Mouse (Mus musculus) brain, adult 10 weeks (tissue): Measurements from ENCODE around the gene Gm2696. TPM values are rescaled to one million over a fixed set of nuclear protein-coding genes. Genes with fewer than 3 reads are reported as not detected.

ENCODE experiments used
- polyA plus RNA-seq: library from polyadenylated mRNA; stranded (reverse); fragments of 350-450 nt; fragmentation: Illumina TruSeq; extraction: RNeasy Lipid Tissue Mini Kit (QIAGEN cat#74804); gene quantifications from one replicate; pipeline ENCODE4 v1.2.3, GENCODE M21; 2015; ENCODE audit warnings: low read depth, low replicate concordance

Gene Gm2696
- not detected for polyA plus RNA-seq

DNA sequence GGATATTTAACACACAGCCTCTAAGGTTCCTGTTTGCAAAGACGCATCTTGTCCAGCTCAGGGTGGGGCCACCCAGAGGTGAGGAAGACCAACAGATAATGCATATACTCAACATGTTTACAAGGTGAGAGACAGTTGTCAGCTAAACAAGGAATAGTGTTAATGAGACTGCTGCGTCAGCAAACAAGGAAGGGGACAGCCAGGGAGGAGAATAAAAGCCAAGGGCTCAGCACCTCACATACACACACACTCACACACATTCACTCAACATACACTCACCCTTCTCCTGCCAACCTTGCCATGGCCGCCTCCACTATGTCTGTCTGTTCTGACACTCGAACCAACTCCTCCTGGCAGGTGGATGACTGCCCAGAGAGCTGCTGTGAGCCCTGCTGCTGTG is at the start of gene Gm2696:
TSS of gene Gm2696 (plus strand) at position 301 of the 400 bp plus-strand sequence.

DNA sequence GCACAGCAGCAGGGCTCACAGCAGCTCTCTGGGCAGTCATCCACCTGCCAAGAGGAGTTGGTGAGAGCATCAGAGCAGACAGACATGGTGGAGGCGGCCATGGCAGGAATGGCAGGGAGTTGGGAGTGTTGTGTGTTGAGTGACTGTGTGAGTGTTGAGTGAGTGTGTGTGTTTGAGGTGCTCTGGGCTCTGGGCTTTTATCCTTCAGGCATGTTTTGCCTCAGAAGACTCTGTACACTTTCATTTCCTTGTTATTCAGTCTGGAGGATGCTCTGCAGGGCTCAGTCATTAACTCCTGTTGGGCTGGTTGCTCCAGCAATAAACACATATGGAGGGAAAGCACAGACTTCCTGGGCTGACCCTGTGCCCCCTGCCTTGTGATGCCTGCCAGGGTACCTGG is 43.3 kb upstream of the Gm2696 start, which contains the start of gene Gm3238:
TSS of gene Gm3238 (minus strand) at position 101 of the 400 bp plus-strand sequence.

DNA sequence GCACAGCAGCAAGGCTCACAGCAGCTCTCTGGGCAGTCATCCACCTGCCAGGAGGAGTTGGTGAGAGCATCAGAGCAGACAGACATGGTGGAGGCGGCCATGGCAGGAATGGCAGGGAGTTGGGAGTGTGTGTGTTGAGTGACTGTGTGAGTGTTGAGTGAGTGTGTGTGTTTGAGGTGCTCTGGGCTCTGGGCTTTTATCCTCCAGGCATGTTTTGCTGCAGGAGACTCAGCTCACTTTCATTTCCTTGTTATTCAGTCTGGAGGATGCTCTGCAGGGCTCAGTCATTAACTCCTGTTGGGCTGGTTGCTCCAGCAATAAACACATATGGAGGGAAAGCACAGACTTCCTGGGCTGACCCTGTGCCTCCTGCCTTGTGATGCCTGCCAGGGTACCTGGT is 37.6 kb upstream of the Gm2696 start, which contains the start of gene Gm7138:
TSS of gene Gm7138 (minus strand) at position 101 of the 400 bp plus-strand sequence.

DNA sequence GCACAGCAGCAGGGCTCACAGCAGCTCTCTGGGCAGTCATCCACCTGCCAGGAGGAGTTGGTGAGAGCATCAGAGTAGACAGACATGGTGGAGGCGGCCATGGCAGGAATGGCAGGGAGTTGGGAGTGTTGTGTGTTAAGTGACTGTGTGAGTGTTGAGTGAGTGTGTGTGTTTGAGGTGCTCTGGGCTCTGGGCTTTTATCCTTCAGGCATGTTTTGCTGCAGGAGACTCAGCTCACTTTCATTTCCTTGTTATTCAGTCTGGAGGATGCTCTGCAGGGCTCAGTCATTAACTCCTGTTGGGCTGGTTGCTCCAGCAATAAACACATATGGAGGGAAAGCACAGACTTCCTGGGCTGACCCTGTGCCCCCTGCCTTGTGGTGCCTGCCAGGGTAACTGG is 32.0 kb upstream of the Gm2696 start, which contains the start of gene Gm3250:
TSS of gene Gm3250 (minus strand) at position 101 of the 400 bp plus-strand sequence.

DNA sequence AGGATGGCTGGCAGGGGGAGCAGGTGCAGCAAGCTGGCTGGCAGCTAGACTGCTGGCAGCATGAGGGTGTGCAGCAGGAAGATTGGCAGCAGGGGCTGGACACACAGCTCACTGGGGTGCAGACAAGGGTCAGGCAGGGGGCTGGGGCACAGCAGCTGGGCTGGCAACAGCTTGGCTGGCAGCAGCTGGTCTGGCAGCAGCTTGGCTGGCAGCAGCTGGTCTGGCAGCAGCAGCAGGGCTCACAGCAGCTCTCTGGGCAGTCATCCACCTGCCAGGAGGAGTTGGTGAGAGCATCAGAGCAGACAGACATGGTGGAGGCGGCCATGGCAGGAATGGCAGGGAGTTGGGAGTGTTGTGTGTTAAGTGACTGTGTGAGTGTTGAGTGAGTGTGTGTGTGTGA is 26.6 kb upstream of the Gm2696 start, which contains the start of gene Gm7137:
TSS of gene Gm7137 (minus strand) at position 325 of the 400 bp plus-strand sequence.

DNA sequence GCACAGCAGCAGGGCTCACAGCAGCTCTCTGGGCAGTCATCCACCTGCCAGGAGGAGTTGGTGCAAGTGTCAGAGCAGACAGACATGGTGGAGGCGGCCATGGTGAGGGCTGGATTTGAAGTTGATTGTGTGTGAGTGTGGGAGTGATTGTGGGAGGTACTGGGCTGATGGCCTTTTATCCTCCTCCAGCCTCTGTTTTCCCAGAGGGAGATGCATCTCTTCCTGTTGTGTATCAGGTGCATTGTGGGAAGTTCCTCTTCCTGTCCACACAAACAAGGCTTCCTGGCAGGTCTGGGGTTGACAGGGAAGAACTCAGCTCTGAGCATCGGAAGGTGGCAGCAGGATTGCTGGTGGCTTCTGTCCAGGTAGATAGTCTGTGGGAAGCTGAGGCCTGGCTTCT is 19.5 kb upstream of the Gm2696 start, which contains the start of gene Gm9639:
TSS of gene Gm9639 (minus strand) at position 101 of the 400 bp plus-strand sequence.

DNA sequence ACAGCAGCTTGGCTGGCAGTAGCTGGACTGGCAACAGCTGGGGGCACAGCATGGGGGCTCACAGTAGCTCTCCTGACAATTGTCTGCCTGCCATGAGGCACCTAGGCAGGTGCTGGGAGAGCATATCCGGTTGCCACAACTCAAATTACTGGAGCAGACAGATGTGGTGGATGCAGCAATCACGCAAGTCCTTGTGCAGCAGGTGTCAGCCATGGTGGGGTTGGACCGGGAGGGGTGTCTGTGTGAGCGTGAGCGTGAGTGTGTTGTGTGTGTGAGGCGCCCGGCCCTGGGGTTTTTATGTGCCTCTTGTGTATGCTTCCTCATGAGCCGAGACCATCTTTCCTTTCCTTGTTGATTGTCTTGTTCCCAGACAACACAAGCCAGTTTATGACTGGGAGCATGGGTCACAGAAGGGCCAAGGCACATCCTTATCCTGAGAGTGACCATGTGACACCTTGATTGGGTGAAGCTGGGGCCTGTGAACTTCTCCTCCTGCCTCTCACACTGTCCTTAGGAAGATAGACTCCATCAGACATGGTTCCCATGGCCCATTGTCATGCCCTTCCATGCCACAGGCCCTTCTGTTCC is 15.5 kb upstream of the Gm2696 start, which contains the start of gene Gm19668:
TSS of gene Gm19668 (minus strand) at position 213 of the 588 bp plus-strand sequence.

DNA sequence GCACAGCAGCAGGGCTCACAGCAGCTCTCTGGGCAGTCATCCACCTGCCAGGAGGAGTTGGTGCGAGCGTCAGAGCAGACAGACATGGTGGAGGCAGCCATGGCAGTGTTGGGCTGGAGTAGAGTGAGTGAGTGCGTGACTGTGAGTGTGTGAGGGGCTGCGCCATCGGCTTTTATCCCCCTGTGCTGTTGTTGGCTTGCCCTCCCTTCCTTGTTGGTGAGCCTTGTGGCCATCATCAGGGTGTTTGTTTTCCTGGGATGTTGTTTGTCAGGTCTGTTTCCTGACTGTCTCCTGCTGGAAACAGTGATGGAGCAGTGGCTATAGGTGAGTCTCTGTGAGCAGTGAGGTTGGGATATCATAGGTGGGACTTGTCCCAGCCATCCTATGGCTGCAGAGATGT is 2.7 kb upstream of the Gm2696 start, which contains the start of gene Gm9507:
TSS of gene Gm9507 (minus strand) at position 101 of the 400 bp plus-strand sequence.

DNA sequence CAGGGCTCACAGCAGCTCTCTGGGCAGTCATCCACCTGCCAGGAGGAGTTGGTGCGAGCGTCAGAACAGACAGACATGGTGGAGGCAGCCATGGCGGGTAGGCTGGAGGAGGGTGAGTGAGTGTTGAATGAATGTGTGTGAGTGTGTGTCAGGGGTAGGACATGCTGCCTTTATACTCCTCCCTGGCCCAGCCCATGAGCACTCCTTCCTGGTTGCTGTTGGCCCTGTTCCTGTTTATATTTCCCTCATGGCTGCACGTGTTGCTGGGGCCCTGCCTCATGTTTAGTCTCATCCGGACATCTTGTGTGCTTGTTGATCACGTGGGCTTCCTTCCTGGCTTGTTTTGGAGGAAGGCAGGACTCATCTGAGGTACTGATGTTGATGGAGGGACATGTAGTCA is 12.5 kb downstream of the Gm2696 start, which contains the start of gene Krtap10-4:
TSS of gene Krtap10-4 (minus strand) at position 145 of the 400 bp plus-strand sequence.

DNA sequence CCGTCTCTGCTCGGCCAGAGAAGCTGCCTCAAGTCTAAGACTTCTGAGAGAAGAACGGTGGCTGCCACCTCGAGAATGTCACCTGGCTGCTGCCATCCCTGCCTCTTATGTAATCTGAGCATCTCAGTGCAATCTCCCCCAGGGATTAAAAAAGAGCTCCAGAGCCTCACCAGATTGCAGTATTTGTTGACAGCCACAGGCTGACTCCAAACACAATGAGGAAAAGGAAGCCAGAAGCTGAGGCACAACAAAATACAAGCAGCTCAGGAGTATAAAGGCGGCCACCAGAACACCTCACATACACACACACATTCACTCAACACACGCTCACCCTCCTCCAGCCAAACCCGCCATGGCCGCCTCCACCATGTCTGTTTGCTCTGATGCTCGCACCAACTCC is 21.2 kb downstream of the Gm2696 start, which contains the start of gene Krtap10-10:
TSS of gene Krtap10-10 (plus strand) at position 301 of the 400 bp plus-strand sequence.

DNA sequence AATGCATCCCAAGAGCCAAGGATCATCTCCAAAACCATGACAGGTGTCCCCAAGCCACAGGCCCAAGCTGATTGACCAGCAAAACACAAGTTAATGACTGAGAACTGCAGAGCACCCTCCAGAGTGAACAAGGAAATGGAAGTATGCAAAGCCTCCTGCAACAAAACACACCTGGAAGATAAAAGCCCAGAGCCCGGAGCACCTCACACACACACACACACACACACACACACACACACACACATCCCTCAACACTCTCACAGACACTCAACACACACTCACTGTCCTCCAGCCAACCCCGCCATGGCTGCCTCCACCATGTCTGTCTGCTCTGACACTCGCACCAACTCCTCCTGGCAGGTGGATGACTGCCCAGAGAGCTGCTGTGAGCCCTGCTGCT is 32.0 kb downstream of the Gm2696 start, which contains the start of gene Gm36176:
TSS of gene Gm36176 (plus strand) at position 301 of the 400 bp plus-strand sequence.

DNA sequence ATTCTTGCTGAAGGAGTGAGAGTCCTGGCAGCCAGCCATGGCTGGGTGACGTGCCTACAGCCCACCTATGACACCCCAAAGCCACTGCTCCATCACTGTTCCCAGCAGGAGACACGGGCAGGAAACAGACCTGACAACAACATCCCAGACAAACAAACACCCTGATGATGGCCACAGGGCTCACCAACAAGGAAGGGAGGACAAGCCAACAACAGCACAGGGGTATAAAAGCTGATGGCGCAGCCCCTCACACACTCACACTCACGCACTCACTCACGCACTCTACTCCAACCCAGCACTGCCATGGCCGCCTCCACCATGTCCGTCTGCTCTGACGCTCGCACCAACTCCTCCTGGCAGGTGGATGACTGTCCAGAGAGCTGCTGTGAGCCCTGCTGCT is 38.1 kb downstream of the Gm2696 start, which contains the start of gene Gm10318:
TSS of gene Gm10318 (plus strand) at position 301 of the 400 bp plus-strand sequence.

DNA sequence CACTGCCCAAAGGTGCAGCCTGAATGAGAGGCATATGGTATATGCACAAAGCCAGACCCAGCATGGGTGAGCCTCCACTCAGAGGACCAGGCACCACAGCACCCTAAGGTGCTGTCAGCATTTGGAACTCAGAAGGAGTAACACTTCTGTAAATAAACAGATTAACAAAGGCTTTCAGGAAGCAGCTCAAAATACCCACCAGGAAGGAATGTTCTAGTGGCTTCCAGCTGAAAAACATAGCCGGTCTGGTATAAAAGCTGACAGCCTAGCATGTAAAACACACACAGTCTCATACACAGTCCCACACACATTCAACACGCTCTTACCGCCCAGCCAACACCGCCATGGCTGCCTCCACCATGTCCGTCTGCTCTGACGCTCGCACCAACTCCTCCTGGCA is 47.2 kb downstream of the Gm2696 start, which contains the start of gene Gm3285:
TSS of gene Gm3285 (plus strand) at position 301 of the 400 bp plus-strand sequence.

Other genes starting within 250 kb of the Gm2696 start
- 81.4 TPM for gene Pttg1ip, start 233.0 kb upstream of the Gm2696 start, polyA plus RNA-seq
- 222 TPM for gene Sumo3, start 208.6 kb upstream of the Gm2696 start, polyA plus RNA-seq
- 7.8 TPM for gene Gm49325, start 208.5 kb upstream of the Gm2696 start, polyA plus RNA-seq
- gene Ube2g2, start 192.4 kb upstream of the Gm2696 start, polyA plus RNA-seq = 47.4 TPM
- 0.58 TPM for gene Tspear, start 128.1 kb upstream of the Gm2696 start, polyA plus RNA-seq
- gene Gm19402, start 123.9 kb upstream of the Gm2696 start, polyA plus RNA-seq = not detected
- gene Gm9508, start 117.4 kb upstream of the Gm2696 start, polyA plus RNA-seq = not detected
- gene Gm10272, start 108.1 kb upstream of the Gm2696 start, polyA plus RNA-seq = not detected
- gene Gm10024, start 103.2 kb upstream of the Gm2696 start, polyA plus RNA-seq = not detected
- gene Gm10142, start 98.9 kb upstream of the Gm2696 start, polyA plus RNA-seq = not detected
- gene Krtap12-1, start 94.1 kb upstream of the Gm2696 start, polyA plus RNA-seq = not detected
- not detected for gene Gm10100, start 88.2 kb upstream of the Gm2696 start, polyA plus RNA-seq
- gene Gm18596, start 72.0 kb upstream of the Gm2696 start, polyA plus RNA-seq = not detected
- gene Gm9736, start 63.3 kb upstream of the Gm2696 start, polyA plus RNA-seq = not detected
- not detected for gene Gm3233, start 55.0 kb upstream of the Gm2696 start, polyA plus RNA-seq
- gene Gm3238, start 43.4 kb upstream of the Gm2696 start, polyA plus RNA-seq = not detected
- not detected for gene Gm7138, start 37.7 kb upstream of the Gm2696 start, polyA plus RNA-seq
- not detected for gene Gm3250, start 32.1 kb upstream of the Gm2696 start, polyA plus RNA-seq
- gene Gm7137, start 26.5 kb upstream of the Gm2696 start, polyA plus RNA-seq = not detected
- not detected for gene Gm9639, start 19.6 kb upstream of the Gm2696 start, polyA plus RNA-seq
- not detected for gene Gm19668, start 15.5 kb upstream of the Gm2696 start, polyA plus RNA-seq
- not detected for gene Gm9507, start 2.8 kb upstream of the Gm2696 start, polyA plus RNA-seq
- not detected for gene Krtap10-4, start 12.4 kb downstream of the Gm2696 start, polyA plus RNA-seq
- gene Krtap10-10, start 21.3 kb downstream of the Gm2696 start, polyA plus RNA-seq = not detected
- gene Gm36176, start 32.1 kb downstream of the Gm2696 start, polyA plus RNA-seq = not detected
- gene Gm10318, start 38.2 kb downstream of the Gm2696 start, polyA plus RNA-seq = not detected
- not detected for gene Gm3285, start 47.3 kb downstream of the Gm2696 start, polyA plus RNA-seq
- 6.6 TPM for gene Lrrc3, start 87.9 kb downstream of the Gm2696 start, polyA plus RNA-seq
- 19.7 TPM for gene Trpm2, start 155.9 kb downstream of the Gm2696 start, polyA plus RNA-seq
- gene 1810043G02Rik, start 163.8 kb downstream of the Gm2696 start, polyA plus RNA-seq = 41.3 TPM
- gene Pfkl, start 195.4 kb downstream of the Gm2696 start, polyA plus RNA-seq = 90.2 TPM
- gene Dnmt3l, start 227.3 kb downstream of the Gm2696 start, polyA plus RNA-seq = not detected
- not detected for gene Aire, start 228.9 kb downstream of the Gm2696 start, polyA plus RNA-seq